Mouse (Mus musculus): ENCODE data around the gene Grhl3.

The Grhl3 gene

GRCm38 (mm10) chr4:135494521-135495396 lies 78.7 kb downstream of the Grhl3 start, which contains the start of the genes Stpg1 and Nipal3:
TSS of gene Stpg1 (plus strand) at chr4:135494790.
TSS of gene Nipal3 (minus strand) at chr4:135495038.
- peak; percentile 82 for DNase-seq (ENCODE audit: low read depth)

- DNase-seq (ENCODE audit: low read depth): peak; percentile 33
These were observed 79.5 kb downstream of the Grhl3 start for GRCm38 (mm10) chr4:135493691-135494520.

- no peak for DNase-seq (ENCODE audit: low read depth)
These were observed 80.2 kb downstream of the Grhl3 start for GRCm38 (mm10) chr4:135493271-135493670.

Measured in c-Kit-positive CD71-negative TER-119-negative erythroid progenitor cells, embryonic 14.5 days (primary cell).